Mouse (Mus musculus): ENCODE measurements at regions not wholly inside any gene's neighbourhood (a gene's known extent, or its start where the extent isn't known, plus 50 kb on each side); places are given as distances from the start of the nearest gene placed in this dataset.

GRCm38 (mm10) chr12:21496974-21497373 lies 79.5 kb upstream of the Ywhaq start:
- H3K27me3 ChIP-seq (ENCODE audit: control insufficient read depth, insufficient read depth, low read length) = no peaks in the 10 kb centered on the region
- no peaks in the 10 kb centered on the region for H3K36me3 ChIP-seq (ENCODE audit: control insufficient read depth, insufficient read depth, low read length)
- H3K27ac ChIP-seq (ENCODE audit: low read depth, low read length) = no peak overlapping the region
- no peak overlapping the region for H3K4me3 ChIP-seq (ENCODE audit: low read depth, low read length)
- no peaks in the 10 kb centered on the region for H3K9me3 ChIP-seq (ENCODE audit: control insufficient read depth, low read length)
- no peaks in the 10 kb centered on the region for H3K4me1 ChIP-seq (ENCODE audit: control insufficient read depth, insufficient read depth, low read length)
- no peak overlapping the region for H3K4me2 ChIP-seq (ENCODE audit: low read depth, low read length)
- WGBS = 74% methylated on average over 5 of the region's 5 CpGs
- no peak for ATAC-seq (ENCODE audit: low read depth)
- no peak overlapping the region for H3K9ac ChIP-seq (replicated peaks; ENCODE audit: low read depth, low read length)

GRCm38 (mm10) chr12:21495511-21495910 lies 78.1 kb upstream of the Ywhaq start:
- Histone ChIP-seq H3K27me3 (ENCODE audit: control insufficient read depth, insufficient read depth, low read length) (no peaks in the 10 kb centered on the region), H3K36me3 (ENCODE audit: control insufficient read depth, insufficient read depth, low read length) (no peaks in the 10 kb centered on the region), H3K4me1 (ENCODE audit: control insufficient read depth, insufficient read depth, low read length) (no peaks in the 10 kb centered on the region), H3K9ac (replicated peaks; ENCODE audit: low read depth, low read length) (no peak overlapping the region), H3K9me3 (ENCODE audit: control insufficient read depth, low read length) (no peaks in the 10 kb centered on the region), H3K4me2 (ENCODE audit: low read depth, low read length) (no peak overlapping the region), H3K27ac (ENCODE audit: low read depth, low read length) (no peak overlapping the region), H3K4me3 (ENCODE audit: low read depth, low read length) (no peak overlapping the region)
- 87% methylated on average over 6 of the region's 6 CpGs for WGBS
- no peak for ATAC-seq (ENCODE audit: low read depth)

GRCm38 (mm10) chr12:21493471-21493870 lies 76.0 kb upstream of the Ywhaq start:
- WGBS = 35% methylated on average over 3 of the region's 3 CpGs
- H3K4me2 ChIP-seq (ENCODE audit: low read depth, low read length) = no peak overlapping the region
- H3K27me3 ChIP-seq (ENCODE audit: control insufficient read depth, insufficient read depth, low read length) = no peaks in the 10 kb centered on the region
- H3K4me1 ChIP-seq (ENCODE audit: control insufficient read depth, insufficient read depth, low read length) = no peaks in the 10 kb centered on the region
- H3K36me3 ChIP-seq (ENCODE audit: control insufficient read depth, insufficient read depth, low read length) = no peaks in the 10 kb centered on the region
- H3K4me3 ChIP-seq (ENCODE audit: low read depth, low read length) = no peak overlapping the region
- no peak overlapping the region for H3K27ac ChIP-seq (ENCODE audit: low read depth, low read length)
- no peaks in the 10 kb centered on the region for H3K9me3 ChIP-seq (ENCODE audit: control insufficient read depth, low read length)
- no peak for ATAC-seq (ENCODE audit: low read depth)
- no peak overlapping the region for H3K9ac ChIP-seq (replicated peaks; ENCODE audit: low read depth, low read length)

- no peak for ATAC-seq (ENCODE audit: low read depth)
- Histone ChIP-seq H3K27me3 (ENCODE audit: control insufficient read depth, insufficient read depth, low read length) (no peaks in the 10 kb centered on the region), H3K4me1 (ENCODE audit: control insufficient read depth, insufficient read depth, low read length) (no peaks in the 10 kb centered on the region), H3K4me2 (ENCODE audit: low read depth, low read length) (no peak overlapping the region), H3K9ac (replicated peaks; ENCODE audit: low read depth, low read length) (no peak overlapping the region), H3K27ac (ENCODE audit: low read depth, low read length) (no peak overlapping the region), H3K4me3 (ENCODE audit: low read depth, low read length) (no peak overlapping the region), H3K36me3 (ENCODE audit: control insufficient read depth, insufficient read depth, low read length) (no peaks in the 10 kb centered on the region), H3K9me3 (ENCODE audit: control insufficient read depth, low read length) (no peaks in the 10 kb centered on the region)
- WGBS = 88% methylated on average over 8 of the region's 8 CpGs
Measured at GRCm38 (mm10) chr12:21492549-21493291, 75.3 kb upstream of the Ywhaq start.

- no peak for ATAC-seq (ENCODE audit: low read depth)
- H3K9ac ChIP-seq (replicated peaks; ENCODE audit: low read depth, low read length) = no peak overlapping the region
- H3K9me3 ChIP-seq (ENCODE audit: control insufficient read depth, low read length) = no peaks in the 10 kb centered on the region
- no peaks in the 10 kb centered on the region for H3K27me3 ChIP-seq (ENCODE audit: control insufficient read depth, insufficient read depth, low read length)
- no peak overlapping the region for H3K4me2 ChIP-seq (ENCODE audit: low read depth, low read length)
- no peak overlapping the region for H3K4me3 ChIP-seq (ENCODE audit: low read depth, low read length)
- H3K27ac ChIP-seq (ENCODE audit: low read depth, low read length) = no peak overlapping the region
- H3K4me1 ChIP-seq (ENCODE audit: control insufficient read depth, insufficient read depth, low read length) = no peaks in the 10 kb centered on the region
- 91% methylated on average over 2 of the region's 2 CpGs for WGBS
- no peaks in the 10 kb centered on the region for H3K36me3 ChIP-seq (ENCODE audit: control insufficient read depth, insufficient read depth, low read length)
Measured at GRCm38 (mm10) chr12:21481644-21482043, 64.2 kb upstream of the Ywhaq start.

- no peaks in the 10 kb centered on the region for H3K36me3 ChIP-seq (ENCODE audit: control insufficient read depth, insufficient read depth, low read length)
- no peaks in the 10 kb centered on the region for H3K27me3 ChIP-seq (ENCODE audit: control insufficient read depth, insufficient read depth, low read length)
- no peak overlapping the region for H3K27ac ChIP-seq (ENCODE audit: low read depth, low read length)
- 87% methylated on average over 2 of the region's 2 CpGs for WGBS
- no peaks in the 10 kb centered on the region for H3K4me1 ChIP-seq (ENCODE audit: control insufficient read depth, insufficient read depth, low read length)
- no peak for ATAC-seq (ENCODE audit: low read depth)
- H3K4me3 ChIP-seq (ENCODE audit: low read depth, low read length) = no peak overlapping the region
- no peaks in the 10 kb centered on the region for H3K9me3 ChIP-seq (ENCODE audit: control insufficient read depth, low read length)
- no peak overlapping the region for H3K9ac ChIP-seq (replicated peaks; ENCODE audit: low read depth, low read length)
- no peak overlapping the region for H3K4me2 ChIP-seq (ENCODE audit: low read depth, low read length)
Measured at GRCm38 (mm10) chr12:21480226-21480625, 62.8 kb upstream of the Ywhaq start.

GRCm38 (mm10) chr12:21479251-21479650 lies 61.8 kb upstream of the Ywhaq start:
- Histone ChIP-seq H3K36me3 (ENCODE audit: control insufficient read depth, insufficient read depth, low read length) (no peaks in the 10 kb centered on the region), H3K4me1 (ENCODE audit: control insufficient read depth, insufficient read depth, low read length) (no peaks in the 10 kb centered on the region), H3K27ac (ENCODE audit: low read depth, low read length) (no peak overlapping the region), H3K4me2 (ENCODE audit: low read depth, low read length) (no peak overlapping the region), H3K27me3 (ENCODE audit: control insufficient read depth, insufficient read depth, low read length) (no peaks in the 10 kb centered on the region), H3K9ac (replicated peaks; ENCODE audit: low read depth, low read length) (no peak overlapping the region), H3K4me3 (ENCODE audit: low read depth, low read length) (no peak overlapping the region), H3K9me3 (ENCODE audit: control insufficient read depth, low read length) (no peaks in the 10 kb centered on the region)
- 44% methylated on average over 1 of the region's 1 CpGs for WGBS
- ATAC-seq (ENCODE audit: low read depth) = no peak

GRCm38 (mm10) chr12:21476516-21476915 lies 59.1 kb upstream of the Ywhaq start:
- no peak for ATAC-seq (ENCODE audit: low read depth)

GRCm38 (mm10) chr12:21472951-21473710 lies 55.7 kb upstream of the Ywhaq start:
- ATAC-seq (ENCODE audit: low read depth) = no peak
- 89% methylated on average over 6 of the region's 6 CpGs for WGBS

More at GRCm38 (mm10) chr12:21476516-21476915, 59.1 kb upstream of the Ywhaq start:
- H3K4me3 ChIP-seq (ENCODE audit: low read depth, low read length) = no peak overlapping the region
- H3K27me3 ChIP-seq (ENCODE audit: control insufficient read depth, insufficient read depth, low read length) = no peaks in the 10 kb centered on the region
- no peaks in the 10 kb centered on the region for H3K4me1 ChIP-seq (ENCODE audit: control insufficient read depth, insufficient read depth, low read length)
- no peak overlapping the region for H3K27ac ChIP-seq (ENCODE audit: low read depth, low read length)
- no peaks in the 10 kb centered on the region for H3K36me3 ChIP-seq (ENCODE audit: control insufficient read depth, insufficient read depth, low read length)
- H3K4me2 ChIP-seq (ENCODE audit: low read depth, low read length) = no peak overlapping the region
- no peak overlapping the region for H3K9ac ChIP-seq (replicated peaks; ENCODE audit: low read depth, low read length)
- WGBS = 100% methylated on average over 2 of the region's 2 CpGs
- no peaks in the 10 kb centered on the region for H3K9me3 ChIP-seq (ENCODE audit: control insufficient read depth, low read length)

More at GRCm38 (mm10) chr12:21472951-21473710, 55.7 kb upstream of the Ywhaq start:
- no peaks in the 10 kb centered on the region for H3K9me3 ChIP-seq (ENCODE audit: control insufficient read depth, low read length)
- no peak overlapping the region for H3K4me2 ChIP-seq (ENCODE audit: low read depth, low read length)
- no peaks in the 10 kb centered on the region for H3K27me3 ChIP-seq (ENCODE audit: control insufficient read depth, insufficient read depth, low read length)
- H3K36me3 ChIP-seq (ENCODE audit: control insufficient read depth, insufficient read depth, low read length) = no peaks in the 10 kb centered on the region
- no peak overlapping the region for H3K9ac ChIP-seq (replicated peaks; ENCODE audit: low read depth, low read length)
- H3K27ac ChIP-seq (ENCODE audit: low read depth, low read length) = no peak overlapping the region
- no peaks in the 10 kb centered on the region for H3K4me1 ChIP-seq (ENCODE audit: control insufficient read depth, insufficient read depth, low read length)
- H3K4me3 ChIP-seq (ENCODE audit: low read depth, low read length) = no peak overlapping the region
